Mouse (Mus musculus): ENCODE measurements around the gene Cables2. TPM values are rescaled to one million over a fixed set of nuclear protein-coding genes. Genes with fewer than 3 reads are reported as not detected.
A peak's percentile ranks its signal among the peaks of the same experiment; 100 is the strongest.

Cables2 gene
- polyA plus RNA-seq, 1 experiment from 2014 or later = 8.4 TPM

DNA sequence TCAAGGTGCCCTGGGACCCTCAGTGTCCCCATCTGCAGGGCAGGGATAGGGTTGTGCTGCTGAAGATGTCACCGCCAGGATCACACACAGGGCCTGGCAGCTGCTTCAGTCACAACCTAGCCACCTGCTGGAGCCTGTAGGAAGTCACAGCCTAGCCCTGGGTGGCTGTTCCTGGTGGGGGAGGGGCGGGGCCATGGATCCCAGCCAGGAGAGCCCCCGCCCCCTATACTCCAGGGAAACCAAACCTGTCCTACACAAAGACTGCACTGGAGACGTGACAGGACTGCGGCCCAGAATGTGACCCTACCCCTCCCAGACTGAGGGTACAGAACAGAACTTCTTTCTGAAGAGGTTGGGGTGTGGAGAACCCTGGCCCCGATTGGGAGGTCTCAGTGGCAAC is 51.0 kb downstream of the Cables2 start:
- Histone ChIP-seq H3K4me2 (peak overlapping the region; percentile 25), H3K36me3 (no peaks in the 10 kb centered on the region), H3K27me3 (peaks cover 12% of the 10 kb centered on the region), H3K9ac (0 out of 2 replicates have a peak overlapping the region, but pooled peaks have one; percentile 21), H3K27ac (peak overlapping the region; percentile 60), H3K4me3 (no peak overlapping the region), H3K4me1 (replicated peaks) (peaks cover 75% of the 10 kb centered on the region), H3K9me3 (replicated peaks) (no peaks in the 10 kb centered on the region)
- ATAC-seq (replicated peaks; ENCODE audit: insufficient number of reproducible peaks, insufficient read depth, low FRiP score, low read depth) = peak; percentile 15
- 18% methylated on average over 6 of the region's 6 CpGs for WGBS

DNA sequence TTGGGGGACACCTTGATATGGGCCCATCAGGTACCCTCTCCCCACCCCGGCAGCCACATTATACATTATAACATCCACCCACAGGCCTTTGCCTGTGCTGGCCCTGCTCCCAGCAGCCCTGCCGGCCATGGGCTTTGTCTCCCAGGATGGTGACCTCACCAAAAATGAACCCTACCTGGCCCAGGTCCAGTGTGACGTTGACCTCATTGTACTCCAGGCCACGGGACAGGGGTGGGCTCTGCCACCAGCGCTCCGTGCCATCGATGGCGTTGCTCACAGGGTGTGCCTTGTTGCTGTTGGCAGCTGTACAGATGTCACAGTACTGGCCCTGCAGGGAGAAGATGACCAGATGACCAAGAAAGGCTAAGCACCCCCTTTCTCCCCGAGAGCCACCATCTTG is 52.2 kb downstream of the Cables2 start:
- 78% methylated on average over 9 of the region's 9 CpGs for WGBS
- Histone ChIP-seq H3K27ac (no peak overlapping the region), H3K9ac (no peak overlapping the region), H3K4me3 (no peak overlapping the region), H3K27me3 (peaks cover 9% of the 10 kb centered on the region), H3K9me3 (replicated peaks) (no peaks in the 10 kb centered on the region), H3K4me2 (no peak overlapping the region), H3K4me1 (replicated peaks) (peaks cover 74% of the 10 kb centered on the region), H3K36me3 (no peaks in the 10 kb centered on the region)
- ATAC-seq (replicated peaks; ENCODE audit: insufficient number of reproducible peaks, insufficient read depth, low FRiP score, low read depth) = no peak

DNA sequence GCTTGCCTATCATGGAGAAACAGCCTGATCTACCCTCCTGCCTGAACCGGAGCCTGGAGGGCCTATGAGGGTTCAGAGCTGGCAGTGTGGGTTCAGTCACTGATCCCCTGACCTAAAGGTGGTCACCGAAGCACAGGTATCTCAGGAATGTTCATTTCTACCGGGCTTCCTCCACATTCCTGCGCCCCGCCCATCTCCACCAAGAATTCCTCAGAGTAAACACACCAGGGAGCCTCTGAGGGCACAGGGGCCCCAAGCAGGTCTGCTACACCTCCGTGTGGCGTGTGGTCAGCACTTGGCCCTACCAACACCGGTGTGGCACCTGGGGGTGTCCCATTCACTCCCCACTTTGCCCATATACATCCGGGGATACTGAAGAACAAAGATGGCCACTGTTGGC is 53.1 kb downstream of the Cables2 start:
- Histone ChIP-seq H3K4me3 (no peak overlapping the region), H3K27me3 (peaks cover 5% of the 10 kb centered on the region; the same call in 1 of the 2 replicates), H3K4me1 (replicated peaks) (peaks cover 74% of the 10 kb centered on the region), H3K36me3 (no peaks in the 10 kb centered on the region), H3K27ac (0 out of 2 replicates have a peak overlapping the region, but pooled peaks have one; percentile 59), H3K9me3 (replicated peaks) (no peaks in the 10 kb centered on the region), H3K4me2 (no peak overlapping the region), H3K9ac (no peak overlapping the region)
- WGBS = 67% methylated on average over 9 of the region's 9 CpGs
- no peak for ATAC-seq (replicated peaks; ENCODE audit: insufficient number of reproducible peaks, insufficient read depth, low FRiP score, low read depth)

DNA sequence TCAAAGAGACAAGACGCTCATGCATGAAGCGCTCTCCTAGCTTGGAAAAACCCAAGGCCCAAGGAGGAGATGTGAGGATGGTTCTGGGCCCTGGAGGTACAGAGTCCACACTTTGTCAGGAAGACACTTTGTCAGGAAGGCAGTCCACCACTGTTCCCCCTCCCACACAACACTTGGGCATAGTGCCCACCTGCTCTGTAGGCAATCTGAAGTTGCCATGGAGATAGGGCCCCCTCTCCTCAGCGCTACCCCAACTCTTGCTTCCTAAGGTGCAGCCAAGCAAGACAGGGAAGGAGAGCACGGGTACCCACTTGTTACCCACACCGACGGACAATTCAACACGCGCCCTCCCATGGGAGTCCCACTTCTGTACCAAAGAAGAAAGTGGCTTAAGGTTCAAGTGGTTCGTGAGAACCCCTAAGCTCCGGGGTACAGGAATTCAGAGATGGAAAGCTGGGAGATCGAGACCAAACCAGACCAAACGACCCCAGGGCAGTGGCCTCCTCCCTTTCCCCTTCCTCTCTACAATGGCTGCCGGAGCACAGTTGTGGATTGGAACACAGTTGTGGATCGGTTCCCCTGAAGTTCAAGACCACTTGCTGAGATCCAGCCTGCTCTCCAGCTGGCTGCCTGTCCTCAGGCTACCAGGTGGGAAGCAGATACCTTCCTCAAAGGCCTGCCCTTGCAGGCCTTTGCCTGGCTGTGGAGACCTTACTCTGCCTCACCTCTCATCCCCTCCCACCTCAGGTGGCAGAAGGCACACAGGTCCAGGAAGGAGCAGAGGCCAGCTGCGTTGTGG is 54.0 kb downstream of the Cables2 start:
- H3K9me3 ChIP-seq (replicated peaks) = no peaks in the 10 kb centered on the region
- H3K36me3 ChIP-seq = no peaks in the 10 kb centered on the region
- WGBS = 81% methylated on average over 15 of the region's 15 CpGs
- no peak overlapping the region for H3K9ac ChIP-seq
- no peak overlapping the region for H3K4me3 ChIP-seq
- H3K4me1 ChIP-seq (replicated peaks) = peaks cover 76% of the 10 kb centered on the region
- ATAC-seq (replicated peaks; ENCODE audit: insufficient number of reproducible peaks, insufficient read depth, low FRiP score, low read depth) = no peak
- H3K27ac ChIP-seq = peak overlapping the region; percentile 59
- no peak overlapping the region for H3K4me2 ChIP-seq
- H3K27me3 ChIP-seq = peaks cover 5% of the 10 kb centered on the region; the same call in 1 of the 2 replicates

DNA sequence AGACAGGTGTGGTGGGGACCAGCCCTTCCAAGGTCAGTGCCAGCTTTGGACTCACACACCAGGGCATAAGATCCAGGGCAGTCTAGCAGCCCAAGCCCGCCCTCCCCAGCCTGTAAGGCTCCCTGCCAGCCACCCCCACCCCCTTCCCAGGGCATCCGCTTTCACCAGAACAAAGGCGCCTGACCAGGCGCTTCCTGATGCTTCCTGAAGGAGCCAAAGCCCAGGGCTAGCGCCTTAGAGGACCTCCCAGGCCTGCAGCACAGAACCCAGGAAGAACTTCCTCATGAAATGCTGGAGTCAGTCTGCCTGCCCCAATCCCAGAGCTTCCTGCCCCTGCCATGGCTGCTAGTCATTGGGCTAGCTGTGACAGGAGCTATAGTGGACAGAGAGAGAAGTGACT is 54.6 kb downstream of the Cables2 start:
- Histone ChIP-seq H3K9ac (no peak overlapping the region), H3K36me3 (no peaks in the 10 kb centered on the region), H3K4me2 (no peak overlapping the region), H3K4me3 (no peak overlapping the region), H3K4me1 (replicated peaks) (peaks cover 77% of the 10 kb centered on the region), H3K9me3 (replicated peaks) (no peaks in the 10 kb centered on the region), H3K27ac (peak overlapping the region; percentile 59), H3K27me3 (no peaks in the 10 kb centered on the region)
- no peak; the same call in 1 of the 2 replicates for ATAC-seq (replicated peaks; ENCODE audit: insufficient number of reproducible peaks, insufficient read depth, low FRiP score, low read depth)
- 33% methylated on average over 5 of the region's 5 CpGs for WGBS

DNA sequence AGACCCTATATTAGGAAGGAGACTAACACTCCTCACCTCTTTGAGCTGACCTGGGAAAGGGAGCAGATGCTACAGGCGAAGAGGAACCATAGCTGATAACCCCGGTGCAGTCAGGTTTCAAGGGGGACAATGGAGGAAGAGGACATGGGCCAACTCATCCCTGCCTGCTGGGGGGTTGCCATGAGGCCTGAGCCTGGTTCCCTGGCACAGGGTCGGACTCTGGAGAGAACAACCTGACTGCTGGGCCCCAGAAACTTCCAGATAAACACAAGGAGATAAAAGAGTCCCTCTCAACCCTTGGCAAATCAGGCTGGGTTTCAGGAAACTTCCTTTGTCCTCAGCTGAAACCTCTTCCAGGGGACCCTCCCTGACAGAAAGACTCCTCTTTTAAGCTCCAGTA is 55.1 kb downstream of the Cables2 start:
- peaks cover 74% of the 10 kb centered on the region for H3K4me1 ChIP-seq (replicated peaks)
- 50% methylated on average over 3 of the region's 3 CpGs for WGBS

DNA sequence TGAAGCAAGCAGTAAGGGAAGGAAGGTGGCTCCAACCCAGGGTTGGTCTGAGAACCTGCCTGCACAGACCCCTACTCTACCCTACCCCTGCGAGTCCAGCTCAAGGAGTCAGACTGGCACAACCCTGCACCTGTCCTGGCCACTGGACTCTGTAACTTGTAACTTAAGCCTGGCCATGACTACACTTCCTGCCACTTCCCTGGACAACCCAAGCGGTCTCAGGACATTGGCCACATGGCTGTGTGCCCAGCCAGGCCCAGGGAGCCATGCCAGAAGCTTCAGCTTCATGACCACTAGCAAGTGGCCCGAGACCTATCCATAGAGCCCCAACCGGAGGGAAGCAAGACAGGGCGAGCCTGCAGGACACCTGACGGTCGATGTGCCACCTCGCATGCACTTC is 55.7 kb downstream of the Cables2 start:
- ATAC-seq (replicated peaks; ENCODE audit: insufficient number of reproducible peaks, insufficient read depth, low FRiP score, low read depth) = no peak
- H3K4me1 ChIP-seq (replicated peaks) = peaks cover 67% of the 10 kb centered on the region
- H3K27ac ChIP-seq = 0 out of 2 replicates have a peak overlapping the region, but pooled peaks have one; percentile 59
- H3K9me3 ChIP-seq (replicated peaks) = no peaks in the 10 kb centered on the region
- H3K4me3 ChIP-seq = no peak overlapping the region
- no peak overlapping the region for H3K4me2 ChIP-seq
- H3K36me3 ChIP-seq = no peaks in the 10 kb centered on the region
- WGBS = 77% methylated on average over 8 of the region's 8 CpGs
- no peak overlapping the region for H3K9ac ChIP-seq
- H3K27me3 ChIP-seq = no peaks in the 10 kb centered on the region

More for the DNA sequence above, 55.1 kb downstream of the Cables2 start:
- Histone ChIP-seq H3K4me3 (no peak overlapping the region), H3K4me2 (no peak overlapping the region), H3K36me3 (no peaks in the 10 kb centered on the region), H3K9me3 (replicated peaks) (no peaks in the 10 kb centered on the region), H3K27me3 (no peaks in the 10 kb centered on the region), H3K27ac (peak overlapping the region; percentile 59), H3K9ac (0 out of 2 replicates have a peak overlapping the region, but pooled peaks have one; percentile 16)
- no peak for ATAC-seq (replicated peaks; ENCODE audit: insufficient number of reproducible peaks, insufficient read depth, low FRiP score, low read depth)

DNA sequence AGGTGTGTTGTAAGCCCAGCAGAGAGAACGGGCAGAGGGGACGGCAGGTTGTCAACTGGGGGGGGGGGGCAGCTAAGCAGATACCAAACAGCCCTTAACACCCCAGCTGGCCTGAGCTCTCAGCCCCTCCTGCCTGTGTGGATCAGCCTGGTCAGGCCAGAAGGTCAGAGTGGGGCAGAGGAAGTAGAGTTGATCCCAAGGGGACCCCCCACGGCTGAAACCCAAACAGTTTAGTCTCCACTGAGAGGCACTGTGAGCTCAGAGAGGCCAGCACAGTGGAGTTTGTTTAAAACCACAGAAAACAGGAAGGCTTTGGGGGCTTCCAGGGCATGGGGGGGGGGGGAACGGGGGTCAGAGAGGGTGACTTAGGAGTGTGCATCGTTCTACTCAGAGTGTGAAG is 56.4 kb downstream of the Cables2 start:
- ATAC-seq (replicated peaks; ENCODE audit: insufficient number of reproducible peaks, insufficient read depth, low FRiP score, low read depth) = no peak
- Histone ChIP-seq H3K4me2 (no peak overlapping the region), H3K9me3 (replicated peaks) (no peaks in the 10 kb centered on the region), H3K9ac (no peak overlapping the region), H3K27ac (no peak overlapping the region), H3K4me3 (no peak overlapping the region), H3K36me3 (no peaks in the 10 kb centered on the region), H3K4me1 (replicated peaks) (peaks cover 61% of the 10 kb centered on the region), H3K27me3 (no peaks in the 10 kb centered on the region)
- 48% methylated on average over 5 of the region's 5 CpGs for WGBS

DNA sequence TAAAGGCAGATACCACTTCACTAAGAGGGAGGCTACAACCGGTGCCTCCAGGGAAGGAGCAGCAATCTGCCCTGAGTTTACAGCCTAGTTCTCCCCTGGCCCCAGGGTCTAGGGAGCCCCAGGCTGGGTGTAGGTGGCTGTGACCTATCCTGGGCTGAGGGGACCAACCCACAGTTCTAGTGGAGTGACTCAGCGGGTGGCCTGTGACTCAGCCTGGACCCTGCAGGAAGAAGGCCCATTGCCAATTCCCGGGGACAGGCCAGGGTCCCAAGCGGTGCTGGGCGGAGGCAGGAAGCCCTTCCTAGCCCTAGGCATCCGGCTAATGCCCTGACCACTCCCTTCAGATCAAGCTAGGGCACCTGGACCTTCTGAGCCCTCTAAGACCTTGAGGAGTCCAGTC is 57.3 kb downstream of the Cables2 start:
- H3K27ac ChIP-seq = peak overlapping the region; percentile 73
- no peak overlapping the region for H3K4me3 ChIP-seq
- no peak overlapping the region; the same call in 1 of the 2 replicates for H3K9ac ChIP-seq
- no peaks in the 10 kb centered on the region for H3K36me3 ChIP-seq
- no peaks in the 10 kb centered on the region for H3K27me3 ChIP-seq
- H3K4me1 ChIP-seq (replicated peaks) = peaks cover 56% of the 10 kb centered on the region
- no peak overlapping the region for H3K4me2 ChIP-seq
- 55% methylated on average over 6 of the region's 6 CpGs for WGBS
- no peaks in the 10 kb centered on the region for H3K9me3 ChIP-seq (replicated peaks)
- ATAC-seq (replicated peaks; ENCODE audit: insufficient number of reproducible peaks, insufficient read depth, low FRiP score, low read depth) = no peak

DNA sequence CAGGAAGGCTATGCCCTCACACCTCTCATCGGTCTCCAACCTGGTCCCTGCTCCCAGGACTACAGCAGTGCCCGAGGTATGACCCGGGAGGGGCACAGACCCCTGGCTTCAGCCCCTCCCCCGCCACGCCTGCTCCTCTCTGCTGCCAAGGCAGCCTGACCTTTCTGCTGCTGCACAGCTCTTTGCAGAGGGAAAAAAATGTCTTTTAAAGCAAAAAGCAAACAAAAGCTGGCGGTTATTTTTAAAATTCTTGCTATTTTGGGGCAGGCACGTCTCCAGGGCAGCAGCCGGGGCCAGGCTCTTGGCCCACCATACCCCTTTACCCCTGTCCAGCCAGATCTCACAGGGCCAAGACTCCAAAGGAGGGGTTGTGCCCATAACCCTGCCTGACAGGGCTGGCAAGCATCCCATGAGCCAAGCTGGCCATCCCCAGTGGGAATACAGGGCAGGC is 58.3 kb downstream of the Cables2 start:
- peak overlapping the region; percentile 31; the same call in 1 of the 2 replicates for H3K9ac ChIP-seq
- no peaks in the 10 kb centered on the region for H3K36me3 ChIP-seq
- H3K4me3 ChIP-seq = no peak overlapping the region
- H3K27ac ChIP-seq = peak overlapping the region; percentile 73
- H3K27me3 ChIP-seq = no peaks in the 10 kb centered on the region
- no peak for ATAC-seq (replicated peaks; ENCODE audit: insufficient number of reproducible peaks, insufficient read depth, low FRiP score, low read depth)
- H3K9me3 ChIP-seq (replicated peaks) = no peaks in the 10 kb centered on the region
- peaks cover 54% of the 10 kb centered on the region for H3K4me1 ChIP-seq (replicated peaks)
- no peak overlapping the region; the same call in 1 of the 2 replicates for H3K4me2 ChIP-seq
- 50% methylated on average over 8 of the region's 8 CpGs for WGBS

DNA sequence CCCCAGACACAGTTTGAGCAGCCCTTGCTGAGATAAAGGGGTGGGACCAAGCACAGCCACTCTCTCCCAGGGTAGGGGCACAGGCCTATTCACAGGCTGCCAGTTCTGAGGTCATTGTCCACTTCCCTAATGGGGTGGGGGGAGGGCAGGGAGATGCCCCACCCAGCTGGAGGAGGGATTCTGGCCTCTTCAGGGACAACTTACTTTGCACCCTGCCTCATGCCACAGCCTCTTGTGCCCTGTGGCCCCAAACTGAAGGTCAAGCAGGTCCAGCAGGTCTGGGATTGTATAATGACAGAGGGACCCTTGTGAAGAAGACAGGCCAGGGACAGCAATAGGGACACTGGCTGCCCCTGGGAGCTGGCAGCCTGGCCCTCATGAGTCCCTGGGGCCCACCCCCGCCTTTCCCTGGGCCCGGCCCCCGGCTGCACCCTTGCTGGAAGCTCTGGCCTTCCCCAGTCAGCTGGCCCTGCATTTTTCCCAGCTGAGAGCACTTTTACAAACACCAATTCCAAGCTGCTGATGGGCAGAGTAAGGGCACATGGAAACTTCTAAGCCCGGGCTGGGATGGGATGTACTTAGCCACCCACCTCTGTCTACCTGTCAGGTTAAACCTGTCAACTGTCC is 58.8 kb downstream of the Cables2 start:
- H3K27ac ChIP-seq = peak overlapping the region; percentile 73
- H3K4me2 ChIP-seq = no peak overlapping the region; the same call in 1 of the 2 replicates
- H3K9ac ChIP-seq = 0 out of 2 replicates have a peak overlapping the region, but pooled peaks have one; percentile 4
- no peak overlapping the region for H3K4me3 ChIP-seq
- no peaks in the 10 kb centered on the region for H3K36me3 ChIP-seq
- H3K27me3 ChIP-seq = no peaks in the 10 kb centered on the region
- WGBS = 34% methylated on average over 4 of the region's 4 CpGs
- H3K4me1 ChIP-seq (replicated peaks) = peaks cover 51% of the 10 kb centered on the region
- no peaks in the 10 kb centered on the region for H3K9me3 ChIP-seq (replicated peaks)
- peak; percentile 50 for ATAC-seq (replicated peaks; ENCODE audit: insufficient number of reproducible peaks, insufficient read depth, low FRiP score, low read depth)
